Mouse (Mus musculus): ENCODE measurements around the gene Inha. TPM values are rescaled to one million over a fixed set of nuclear protein-coding genes. Genes with fewer than 3 reads are reported as not detected.

Inha gene
- polyA plus RNA-seq, 1 experiment from 2014 or later, result 10.7 TPM

GRCm38 (mm10) chr1:75504256-75505045 is 2.4 kb upstream of the Inha start:
- H3K4me3 ChIP-seq (ENCODE audit: low read length), result peak overlapping the region; percentile 67
- peaks cover 38% of the 10 kb centered on the region for H3K36me3 ChIP-seq (ENCODE audit: insufficient read depth, low read length)
- no peaks in the 10 kb centered on the region for H3K9me3 ChIP-seq (ENCODE audit: low read length)
- peak overlapping the region; percentile 96 for H3K4me2 ChIP-seq (replicated peaks; ENCODE audit: low read depth, low read length)
- H3K9ac ChIP-seq (replicated peaks; ENCODE audit: low read length), result peak overlapping the region; percentile 86; the same call in 1 of the 2 replicates
- H3K27me3 ChIP-seq (ENCODE audit: insufficient read depth, low read length), result no peaks in the 10 kb centered on the region
- H3K4me1 ChIP-seq (ENCODE audit: insufficient read depth, low read length), result peaks cover 37% of the 10 kb centered on the region
- ATAC-seq (ENCODE audit: low FRiP score, low TSS enrichment), result no peak
- 52% methylated on average over 9 of the region's 9 CpGs for WGBS
- H3K27ac ChIP-seq (ENCODE audit: low read length), result no peak overlapping the region

DNA sequence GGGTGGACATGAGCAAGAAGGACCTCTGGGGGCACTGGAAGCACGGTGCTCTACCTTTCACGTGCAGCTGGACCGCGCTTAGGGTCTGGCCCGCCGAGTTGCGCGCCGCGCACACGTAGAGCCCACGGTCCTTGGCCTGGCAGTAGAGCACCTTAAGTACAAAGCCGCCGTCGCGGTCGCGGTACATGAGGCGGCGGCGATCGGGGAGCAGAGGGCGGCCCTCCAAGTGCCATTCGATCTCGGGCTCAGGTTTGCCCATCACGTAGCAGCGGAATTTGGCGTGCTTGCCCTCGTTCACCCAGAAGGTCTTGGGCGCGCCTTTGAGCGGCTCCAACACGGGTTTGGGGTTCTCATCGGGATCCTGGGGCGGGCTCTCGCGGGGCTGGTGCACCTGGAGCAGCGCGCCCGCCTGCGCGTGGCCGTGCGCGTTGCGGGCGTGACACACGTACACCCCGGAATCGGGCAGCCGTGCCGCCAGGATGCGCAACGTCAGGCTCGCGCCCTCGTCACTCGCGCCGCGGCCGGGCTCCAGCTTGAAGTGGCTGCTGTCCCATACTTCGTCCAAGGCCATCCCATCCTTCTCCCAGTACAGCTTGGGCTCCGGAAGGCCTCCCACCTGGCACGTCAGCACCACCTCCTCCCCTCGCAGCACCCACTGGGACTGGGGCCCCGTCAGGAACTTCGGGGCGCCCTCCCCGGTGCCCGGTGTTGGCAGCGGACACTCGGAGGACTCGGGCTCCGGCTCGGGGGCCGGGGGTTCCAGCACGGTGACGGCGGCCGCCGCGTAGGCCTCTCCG is 1.5 kb upstream of the Inha start:
- H3K9ac ChIP-seq (replicated peaks; ENCODE audit: low read length), result peak overlapping the region; percentile 86
- peak overlapping the region; percentile 98 for H3K27ac ChIP-seq (ENCODE audit: low read length)
- ATAC-seq (ENCODE audit: low FRiP score, low TSS enrichment), result peak; percentile 44
- peak overlapping the region; percentile 67 for H3K4me3 ChIP-seq (ENCODE audit: low read length)
- no peaks in the 10 kb centered on the region for H3K27me3 ChIP-seq (ENCODE audit: insufficient read depth, low read length)
- H3K9me3 ChIP-seq (ENCODE audit: low read length), result no peaks in the 10 kb centered on the region
- H3K4me2 ChIP-seq (replicated peaks; ENCODE audit: low read depth, low read length), result peak overlapping the region; percentile 96
- peaks cover 42% of the 10 kb centered on the region for H3K4me1 ChIP-seq (ENCODE audit: insufficient read depth, low read length)
- under 1% methylated on average over 84 of the region's 84 CpGs for WGBS
- peaks cover 29% of the 10 kb centered on the region for H3K36me3 ChIP-seq (ENCODE audit: insufficient read depth, low read length)

GRCm38 (mm10) chr1:75505956-75506831 is 683 bp upstream of the Inha start, which contains the start of gene Obsl1:
Gene Obsl1 (minus strand): TSS chr1:75506452.
- H3K36me3 ChIP-seq (ENCODE audit: insufficient read depth, low read length), result peaks cover 21% of the 10 kb centered on the region
- peaks cover 50% of the 10 kb centered on the region for H3K4me1 ChIP-seq (ENCODE audit: insufficient read depth, low read length)
- H3K27ac ChIP-seq (ENCODE audit: low read length), result peak within 1 kb of the TSS; percentile 98
- peak; percentile 95 for ATAC-seq (ENCODE audit: low FRiP score, low TSS enrichment)
- WGBS, result under 1% methylated on average over 63 of the region's 65 CpGs
- peak within 1 kb of the TSS; percentile 67 for H3K4me3 ChIP-seq (ENCODE audit: low read length)
- no peaks in the 10 kb centered on the region for H3K9me3 ChIP-seq (ENCODE audit: low read length)
- no peaks in the 10 kb centered on the region for H3K27me3 ChIP-seq (ENCODE audit: insufficient read depth, low read length)
- H3K9ac ChIP-seq (replicated peaks; ENCODE audit: low read length), result peak within 1 kb of the TSS; percentile 86
- H3K4me2 ChIP-seq (replicated peaks; ENCODE audit: low read depth, low read length), result peak within 1 kb of the TSS; percentile 96

GRCm38 (mm10) chr1:75509586-75509985 is 2.7 kb downstream of the Inha start:
- H3K4me3 ChIP-seq (ENCODE audit: low read length), result no peak overlapping the region
- no peak for ATAC-seq (ENCODE audit: low FRiP score, low TSS enrichment)
- H3K27ac ChIP-seq (ENCODE audit: low read length), result 0 out of 2 replicates have a peak overlapping the region, but pooled peaks have one; percentile 25
- no peaks in the 10 kb centered on the region for H3K9me3 ChIP-seq (ENCODE audit: low read length)
- H3K36me3 ChIP-seq (ENCODE audit: insufficient read depth, low read length), result no peaks in the 10 kb centered on the region
- H3K4me2 ChIP-seq (replicated peaks; ENCODE audit: low read depth, low read length), result no peak overlapping the region
- H3K27me3 ChIP-seq (ENCODE audit: insufficient read depth, low read length), result no peaks in the 10 kb centered on the region
- 62% methylated on average over 20 of the region's 20 CpGs for WGBS
- H3K9ac ChIP-seq (replicated peaks; ENCODE audit: low read length), result no peak overlapping the region
- peaks cover 44% of the 10 kb centered on the region for H3K4me1 ChIP-seq (ENCODE audit: insufficient read depth, low read length)

DNA sequence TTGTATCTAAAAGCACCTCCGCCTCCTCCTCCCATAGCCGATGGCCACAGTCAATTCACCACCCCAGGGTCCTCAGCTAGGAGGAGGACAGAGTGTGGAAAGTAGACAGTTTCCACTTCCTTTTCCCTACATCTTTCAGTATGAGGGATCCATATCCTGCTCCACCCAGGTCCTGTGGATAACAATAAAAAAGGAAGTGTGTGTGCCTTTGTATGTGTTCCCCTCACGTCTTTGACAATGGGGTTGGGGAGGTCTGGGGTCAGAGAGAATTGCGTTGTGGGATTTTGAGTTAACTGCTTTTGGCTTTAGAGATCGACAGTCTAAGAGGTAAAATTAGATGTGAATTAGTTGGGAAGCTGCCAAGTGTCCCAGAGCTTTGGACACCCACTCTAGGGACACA is 3.3 kb downstream of the Inha start:
- no peak for ATAC-seq (ENCODE audit: low FRiP score, low TSS enrichment)
- Histone ChIP-seq H3K9me3 (ENCODE audit: low read length) (no peaks in the 10 kb centered on the region), H3K9ac (replicated peaks; ENCODE audit: low read length) (no peak overlapping the region), H3K4me1 (ENCODE audit: insufficient read depth, low read length) (peaks cover 38% of the 10 kb centered on the region), H3K27me3 (ENCODE audit: insufficient read depth, low read length) (no peaks in the 10 kb centered on the region), H3K4me3 (ENCODE audit: low read length) (no peak overlapping the region), H3K27ac (ENCODE audit: low read length) (no peak overlapping the region), H3K36me3 (ENCODE audit: insufficient read depth, low read length) (no peaks in the 10 kb centered on the region), H3K4me2 (replicated peaks; ENCODE audit: low read depth, low read length) (no peak overlapping the region)
- 74% methylated on average over 5 of the region's 5 CpGs for WGBS

- H3K27ac ChIP-seq (ENCODE audit: low read length), result peak overlapping the region; percentile 19; the same call in 1 of the 2 replicates
- peaks cover 33% of the 10 kb centered on the region for H3K4me1 ChIP-seq (ENCODE audit: insufficient read depth, low read length)
- 59% methylated on average over 4 of the region's 4 CpGs for WGBS
- no peak overlapping the region for H3K4me3 ChIP-seq (ENCODE audit: low read length)
- H3K4me2 ChIP-seq (replicated peaks; ENCODE audit: low read depth, low read length), result no peak overlapping the region
- no peaks in the 10 kb centered on the region for H3K27me3 ChIP-seq (ENCODE audit: insufficient read depth, low read length)
- no peaks in the 10 kb centered on the region for H3K36me3 ChIP-seq (ENCODE audit: insufficient read depth, low read length)
- H3K9ac ChIP-seq (replicated peaks; ENCODE audit: low read length), result no peak overlapping the region
- no peak for ATAC-seq (ENCODE audit: low FRiP score, low TSS enrichment)
- H3K9me3 ChIP-seq (ENCODE audit: low read length), result no peaks in the 10 kb centered on the region
These were observed 4.7 kb downstream of the Inha start for GRCm38 (mm10) chr1:75511437-75512210.

GRCm38 (mm10) chr1:75512550-75512949 is 5.7 kb downstream of the Inha start:
- Histone ChIP-seq H3K27me3 (ENCODE audit: insufficient read depth, low read length) (no peaks in the 10 kb centered on the region), H3K27ac (ENCODE audit: low read length) (no peak overlapping the region), H3K9ac (replicated peaks; ENCODE audit: low read length) (no peak overlapping the region), H3K4me3 (ENCODE audit: low read length) (no peak overlapping the region), H3K4me1 (ENCODE audit: insufficient read depth, low read length) (peaks cover 24% of the 10 kb centered on the region), H3K36me3 (ENCODE audit: insufficient read depth, low read length) (no peaks in the 10 kb centered on the region), H3K9me3 (ENCODE audit: low read length) (no peaks in the 10 kb centered on the region), H3K4me2 (replicated peaks; ENCODE audit: low read depth, low read length) (no peak overlapping the region)
- no peak for ATAC-seq (ENCODE audit: low FRiP score, low TSS enrichment)
- 92% methylated on average over 3 of the region's 3 CpGs for WGBS

GRCm38 (mm10) chr1:75516703-75517380 is 10.0 kb downstream of the Inha start:
- WGBS, result 77% methylated on average over 15 of the region's 15 CpGs
- no peaks in the 10 kb centered on the region for H3K9me3 ChIP-seq (ENCODE audit: low read length)
- H3K4me1 ChIP-seq (ENCODE audit: insufficient read depth, low read length), result peaks cover 18% of the 10 kb centered on the region
- H3K27ac ChIP-seq (ENCODE audit: low read length), result no peak overlapping the region
- ATAC-seq (ENCODE audit: low FRiP score, low TSS enrichment), result no peak
- H3K4me2 ChIP-seq (replicated peaks; ENCODE audit: low read depth, low read length), result no peak overlapping the region
- no peak overlapping the region for H3K4me3 ChIP-seq (ENCODE audit: low read length)
- no peak overlapping the region for H3K9ac ChIP-seq (replicated peaks; ENCODE audit: low read length)
- H3K27me3 ChIP-seq (ENCODE audit: insufficient read depth, low read length), result no peaks in the 10 kb centered on the region
- no peaks in the 10 kb centered on the region for H3K36me3 ChIP-seq (ENCODE audit: insufficient read depth, low read length)
